ENCODE assay signal across 9 mouse cellular contexts in the genomic region with DNA sequence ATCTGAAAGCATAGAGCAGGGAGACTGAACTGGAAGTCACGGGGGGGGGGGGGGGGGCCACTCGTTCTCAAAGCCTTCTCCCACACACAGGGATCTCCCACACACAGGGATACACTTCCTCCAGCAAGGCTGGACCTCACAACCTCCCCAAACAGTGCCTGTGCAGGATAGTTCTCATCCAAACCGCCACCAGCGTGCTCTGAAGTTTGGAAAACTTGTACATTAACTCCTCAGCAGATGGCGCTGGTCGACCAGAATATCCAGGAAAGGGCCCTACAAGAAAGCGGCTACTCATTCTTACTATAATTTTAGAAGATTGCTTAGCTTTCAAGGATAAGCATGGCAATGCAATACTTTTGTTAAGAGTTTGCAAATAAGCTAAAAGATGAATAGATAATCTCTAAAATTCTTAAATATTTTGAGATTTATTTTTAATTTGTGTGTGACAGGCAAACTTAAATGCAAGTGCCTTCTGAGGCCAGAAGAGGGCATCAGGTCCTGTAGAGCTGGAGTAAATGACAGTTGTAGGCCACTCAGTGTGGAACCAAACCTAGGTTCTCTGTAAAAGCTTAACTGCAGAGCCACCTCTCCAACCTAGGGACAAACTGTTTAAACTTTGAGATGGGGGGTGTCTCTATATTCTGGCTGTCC. TPM values are rescaled to one million over a fixed set of nuclear protein-coding genes. Genes with fewer than 3 reads are reported as not detected.
DNase-seq lines count a peak whose midpoint lies in the region; ATAC-seq lines count a peak whose summit lies in the region.
"Had no signal": no experiment of that assay in that cellular context is flagged by ENCODE, and none has a peak within 500 bp of the region (broad histone marks: within the 10 kb centered on the region; RNA-seq: fewer than 3 reads in every experiment).

No protein-coding gene starts in this region.

- H3K4me3 ChIP-seq in hindbrain, embryonic 13.5 days = no peak overlapping the region
- H3K4me3 ChIP-seq in limb, embryonic 10.5 days = no peak overlapping the region
- H3K4me3 ChIP-seq in midbrain, embryonic 14.5 days (replicated peaks; ENCODE audit: low read depth, low read length) = no peak overlapping the region
- H3K4me3 ChIP-seq: embryonic facial prominence, embryonic 12.5 days had no signal

- H3K9me3 ChIP-seq in hindbrain, embryonic 13.5 days = no peaks in the 10 kb centered on the region
- H3K9me3 ChIP-seq in limb, embryonic 10.5 days (replicated peaks) = no peaks in the 10 kb centered on the region
- H3K9me3 ChIP-seq in midbrain, embryonic 14.5 days (ENCODE audit: control insufficient read depth, low read length) = no peaks in the 10 kb centered on the region
- H3K9me3 ChIP-seq: embryonic facial prominence, embryonic 12.5 days had no signal

- H3K36me3 ChIP-seq in hindbrain, embryonic 13.5 days = peaks cover 39% of the 10 kb centered on the region
- H3K36me3 ChIP-seq in limb, embryonic 10.5 days = peaks cover 41% of the 10 kb centered on the region
- H3K36me3 ChIP-seq in midbrain, embryonic 14.5 days (ENCODE audit: control insufficient read depth, insufficient read depth, low read length) = peaks cover 40% of the 10 kb centered on the region

- peak; percentile 51 for DNase-seq in kidney, adult 18-20 months
- DNase-seq in kidney, adult 11 months = no peak
- DNase-seq in MN1 (ENCODE audit: low spot score) = peak; percentile 74
- peak; percentile 89 for DNase-seq in embryo, embryonic 10.5 days (ENCODE audit: low spot score)
- peak; percentile 71 for DNase-seq in limb, embryonic 10.5 days (ENCODE audit: low spot score)
- peak; percentile 92 for DNase-seq in midbrain, embryonic 14.5 days
- DNase-seq in thymus, postnatal 14 days = peak; percentile 40

- WGBS in hindbrain, embryonic 13.5 days = 13% methylated on average over 6 of the region's 7 CpGs
- 14% methylated on average over 7 of the region's 7 CpGs for WGBS in limb, embryonic 10.5 days
- WGBS in midbrain, embryonic 14.5 days = 7% methylated on average over 7 of the region's 7 CpGs

- H3K9ac ChIP-seq in hindbrain, embryonic 13.5 days = no peak overlapping the region
- H3K9ac ChIP-seq in midbrain, embryonic 14.5 days (replicated peaks; ENCODE audit: low read length) = no peak overlapping the region
- H3K9ac ChIP-seq: embryonic facial prominence, embryonic 12.5 days had no signal

- H3K4me1 ChIP-seq in hindbrain, embryonic 13.5 days (replicated peaks) = peaks cover 6% of the 10 kb centered on the region; the same call in 1 of the 2 replicates
- H3K4me1 ChIP-seq in limb, embryonic 10.5 days = peaks cover 20% of the 10 kb centered on the region
- H3K4me1 ChIP-seq in midbrain, embryonic 14.5 days (ENCODE audit: control insufficient read depth, insufficient read depth, low read length) = no peaks in the 10 kb centered on the region
- H3K4me1 ChIP-seq: embryonic facial prominence, embryonic 12.5 days had no signal

- H3K27ac ChIP-seq in hindbrain, embryonic 13.5 days = no peak overlapping the region
- H3K27ac ChIP-seq in limb, embryonic 10.5 days = no peak overlapping the region
- H3K27ac ChIP-seq in midbrain, embryonic 14.5 days (replicated peaks; ENCODE audit: low read depth, low read length) = no peak overlapping the region
- H3K27ac ChIP-seq: embryonic facial prominence, embryonic 12.5 days had no signal

- no peak overlapping the region for H3K4me2 ChIP-seq in hindbrain, embryonic 13.5 days
- no peak overlapping the region for H3K4me2 ChIP-seq in midbrain, embryonic 14.5 days (ENCODE audit: low read length)
- H3K4me2 ChIP-seq: embryonic facial prominence, embryonic 12.5 days had no signal

- no peaks in the 10 kb centered on the region for H3K27me3 ChIP-seq in hindbrain, embryonic 13.5 days
- no peaks in the 10 kb centered on the region for H3K27me3 ChIP-seq in limb, embryonic 10.5 days (ENCODE audit: low read depth, poor library complexity, severe bottlenecking)
- H3K27me3 ChIP-seq in midbrain, embryonic 14.5 days (ENCODE audit: control insufficient read depth, insufficient read depth, low read length) = no peaks in the 10 kb centered on the region
- H3K27me3 ChIP-seq: embryonic facial prominence, embryonic 12.5 days had no signal

- peak; percentile 80 for ATAC-seq in hindbrain, embryonic 13.5 days (ENCODE audit: low FRiP score)
- peak; percentile 69; the same call in 1 of the 2 replicates for ATAC-seq in midbrain, embryonic 14.5 days (ENCODE audit: low FRiP score, low TSS enrichment)

RNA-seq across cellular contexts. Expression of gene Cyp24a1, which starts 23.5 kb away (rescaled TPM):
- polyA plus RNA-seq in hindbrain, embryonic 13.5 days (2015; fragmentation: Nextera tagmentation; extraction: Ambion mirVana) = 0.12 TPM in 1 of 2 replicates, not detected in the other
- not detected in 2 replicates for polyA plus RNA-seq in limb, embryonic 10.5 days (2016; fragmentation: Nextera tagmentation; extraction: Ambion mirVana)
- polyA plus RNA-seq in midbrain, embryonic 14.5 days (2014; fragmentation: Nextera tagmentation; extraction: Ambion mirVana) = 0.09 and 0.22 TPM in 2 replicates
- polyA plus RNA-seq: embryonic facial prominence, embryonic 12.5 days had no signal

RNA-seq across cellular contexts. Expression of gene Pfdn4, which starts 24.2 kb away (rescaled TPM):
- polyA plus RNA-seq in hindbrain, embryonic 13.5 days (2015; fragmentation: Nextera tagmentation; extraction: Ambion mirVana) = 133 and 148 TPM in 2 replicates
- polyA plus RNA-seq in limb, embryonic 10.5 days (2016; fragmentation: Nextera tagmentation; extraction: Ambion mirVana) = 102 and 107 TPM in 2 replicates
- 142 and 163 TPM in 2 replicates for polyA plus RNA-seq in midbrain, embryonic 14.5 days (2014; fragmentation: Nextera tagmentation; extraction: Ambion mirVana)
